Mouse (Mus musculus) retina, postnatal 1 day (tissue): ENCODE results near the gene Nbeal2.

Source experiments
- DNase-seq: peaks from one replicate; pipeline ENCODE4 v3.0.0-alpha.2; 2012

Gene Nbeal2

DNA sequence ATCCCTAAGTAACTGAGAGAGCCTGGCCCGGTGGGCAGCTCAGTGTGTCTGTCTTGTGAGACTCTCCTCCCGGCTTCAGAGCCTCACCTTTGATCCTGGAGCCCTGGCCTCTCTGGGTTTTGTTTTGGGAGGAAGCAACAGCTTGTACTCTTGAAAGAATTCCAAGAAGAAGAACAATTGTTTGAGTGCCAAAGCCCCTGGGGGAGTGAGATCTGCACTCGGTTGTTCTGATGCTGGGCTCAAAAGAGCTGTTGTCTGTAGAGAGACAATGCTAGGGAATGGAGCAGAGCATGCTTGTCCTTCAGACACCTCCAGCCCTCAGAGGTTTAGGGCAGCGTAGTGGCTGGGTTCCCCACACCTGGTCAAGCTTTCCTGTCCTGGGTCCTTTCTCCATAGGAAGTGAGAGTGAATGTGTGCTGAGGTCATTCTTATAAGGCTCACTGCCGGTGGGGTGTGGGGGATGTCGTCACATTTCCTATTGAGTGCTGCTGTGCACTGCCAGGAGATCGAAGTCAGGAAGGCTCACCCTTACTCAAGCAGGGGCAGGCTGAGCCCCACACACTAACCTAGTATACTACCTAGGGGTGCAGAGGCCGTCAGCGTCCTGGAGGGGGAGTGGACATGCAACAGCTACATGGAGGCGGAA, 19.3 kb upstream of the Nbeal2 start:
- DNase-seq = no peak

DNA sequence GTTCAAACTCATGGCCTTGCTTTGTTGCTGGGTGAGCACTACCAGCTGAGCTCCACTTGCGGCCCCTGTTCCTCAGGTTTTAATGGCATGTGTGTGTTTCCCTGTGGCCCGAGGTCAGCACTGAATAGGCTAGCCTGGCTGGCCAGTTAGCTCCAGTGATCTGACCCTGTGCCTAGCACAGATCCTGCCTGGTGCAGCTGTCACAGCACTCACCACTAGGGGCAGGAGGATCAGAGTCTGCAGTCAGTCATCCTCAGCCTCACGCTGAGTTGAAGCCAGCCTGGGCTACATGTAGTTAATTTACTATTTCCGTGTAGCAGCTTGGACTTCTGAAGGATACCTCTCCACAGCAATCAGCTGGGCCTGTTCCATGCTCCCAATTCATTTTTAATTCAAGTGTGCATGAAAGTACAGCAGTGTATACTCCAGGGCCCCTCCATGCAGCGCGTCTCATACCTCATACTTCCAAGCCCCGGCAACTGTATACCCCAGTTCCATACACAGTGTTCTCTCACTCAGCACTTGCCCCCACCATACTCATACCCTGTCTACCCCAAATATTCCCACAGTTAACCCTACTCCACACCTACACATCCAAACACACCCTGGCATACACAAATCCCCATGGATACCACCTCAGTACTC, 18.6 kb upstream of the Nbeal2 start:
- peak; percentile 49 for DNase-seq

DNA sequence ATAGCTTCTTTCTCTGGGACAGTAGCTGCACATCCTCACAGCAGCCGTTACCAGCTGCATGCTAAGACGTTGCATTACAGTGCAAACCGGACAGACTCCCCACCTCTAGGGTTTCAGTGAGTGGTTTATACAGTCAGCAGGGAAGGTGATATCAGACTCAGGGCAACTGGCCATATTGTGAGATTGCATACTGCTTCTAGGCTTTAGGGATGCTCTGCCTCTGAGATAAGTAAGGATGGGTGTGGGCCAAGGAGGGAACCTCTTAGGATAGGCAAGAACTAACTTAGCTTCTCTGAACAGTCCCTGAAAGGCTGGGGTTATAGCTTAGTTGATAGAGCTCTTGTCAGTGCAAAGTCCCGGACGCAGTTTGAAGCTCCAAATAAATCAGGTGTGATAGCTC, 15.8 kb upstream of the Nbeal2 start:
- DNase-seq = no peak

DNA sequence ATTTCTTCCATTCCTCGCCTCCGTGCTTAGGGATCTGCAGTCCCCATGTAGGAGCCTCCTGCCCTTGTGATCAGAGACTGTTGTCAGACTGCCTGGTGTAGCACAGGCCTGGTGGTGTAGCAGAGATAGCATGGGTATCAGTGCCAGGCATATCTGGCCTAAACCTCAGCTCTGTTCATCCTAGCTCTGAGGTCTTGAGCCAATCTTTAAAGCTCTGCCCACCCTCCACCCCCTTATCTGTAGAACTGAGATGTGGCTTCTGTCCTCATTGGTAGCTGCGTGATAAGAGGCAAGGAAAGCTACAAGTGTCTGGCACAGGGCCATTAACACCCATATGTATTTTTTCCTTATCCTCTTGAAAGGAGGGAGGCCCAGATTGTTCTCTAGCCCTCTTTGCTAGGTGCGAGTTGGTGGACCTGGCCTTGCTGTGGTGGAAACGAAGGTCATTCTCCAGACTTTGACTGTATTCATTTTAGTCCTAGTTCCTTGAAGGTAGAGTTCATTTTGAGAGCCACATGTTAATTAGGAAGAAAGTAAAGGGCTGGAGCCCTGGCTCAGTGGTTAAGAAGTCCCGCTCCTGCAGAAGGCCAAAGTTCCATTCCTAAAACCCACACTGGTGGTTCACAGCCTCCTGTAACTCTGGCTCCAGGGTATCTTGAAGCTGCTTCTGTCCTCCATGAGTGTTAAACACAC, 14.8 kb upstream of the Nbeal2 start:
- no peak for DNase-seq

DNA sequence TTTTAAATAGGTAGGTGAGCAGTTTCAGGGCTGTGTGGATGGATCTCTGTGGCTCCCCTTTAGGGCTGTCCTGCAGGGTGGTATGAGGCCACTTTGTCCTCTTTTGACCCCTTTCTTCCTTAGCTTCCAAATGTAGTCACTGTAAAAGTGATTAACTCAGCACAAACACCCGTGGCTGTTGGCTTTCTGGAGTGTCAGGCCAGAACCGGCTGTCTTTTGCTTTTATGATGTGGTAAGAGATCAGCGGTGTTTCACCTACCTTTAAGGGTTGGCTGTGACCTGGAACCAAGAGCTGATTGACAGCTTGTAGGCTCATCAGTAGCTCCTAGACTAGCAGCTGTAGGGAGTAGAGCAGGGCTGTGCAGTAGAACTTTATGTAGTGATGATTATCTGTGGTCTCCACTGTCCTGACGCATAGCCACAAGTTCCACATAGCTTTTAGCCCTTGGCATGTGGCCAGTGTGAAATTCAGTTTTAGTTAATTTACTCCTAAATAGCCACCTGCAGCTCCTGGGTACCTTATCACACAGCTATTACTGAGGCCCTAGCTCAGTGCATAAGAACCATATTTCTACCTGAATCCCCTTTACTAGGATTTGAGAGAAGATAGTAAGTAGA, 13.4 kb upstream of the Nbeal2 start:
- DNase-seq = no peak

DNA sequence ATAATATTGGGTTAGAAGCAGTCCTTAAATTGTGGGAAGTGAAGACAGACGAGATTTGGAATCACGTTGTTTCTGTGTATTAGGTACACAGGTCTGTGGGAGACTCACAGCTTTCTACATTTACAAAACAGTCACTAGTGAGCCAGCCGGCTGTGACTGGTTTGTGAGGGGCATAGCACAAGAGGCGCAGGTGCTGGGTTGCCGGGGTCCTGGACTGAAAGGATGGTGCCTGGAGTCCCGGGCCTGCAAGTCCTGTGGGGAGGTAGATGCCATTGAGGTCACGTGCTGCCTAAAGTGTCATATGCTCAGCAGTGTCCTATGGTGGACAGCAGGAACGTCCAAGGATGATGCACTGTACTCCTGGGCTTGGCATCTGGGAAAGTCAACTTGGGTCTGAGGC, 12.4 kb upstream of the Nbeal2 start:
- DNase-seq = no peak

DNA sequence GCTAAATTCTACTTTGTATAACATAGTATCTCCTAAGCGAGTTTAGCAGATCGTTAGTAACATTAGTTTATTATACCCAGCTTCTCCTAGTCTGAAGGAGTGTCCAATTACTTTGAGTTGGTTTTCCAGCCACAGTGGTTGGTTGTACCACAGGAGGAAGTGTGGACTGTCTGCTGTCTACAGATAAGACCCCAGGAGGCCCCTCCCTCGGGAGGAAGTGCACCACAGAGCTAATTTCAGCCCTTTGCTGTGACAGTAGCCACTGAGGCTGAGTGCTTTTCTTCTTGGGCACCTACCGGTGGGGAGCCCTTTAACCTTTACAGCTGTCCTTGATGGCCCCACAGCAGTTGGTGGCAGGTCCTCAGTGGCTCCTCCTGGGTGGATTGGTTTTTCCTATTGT, 12.0 kb upstream of the Nbeal2 start:
- DNase-seq = no peak

DNA sequence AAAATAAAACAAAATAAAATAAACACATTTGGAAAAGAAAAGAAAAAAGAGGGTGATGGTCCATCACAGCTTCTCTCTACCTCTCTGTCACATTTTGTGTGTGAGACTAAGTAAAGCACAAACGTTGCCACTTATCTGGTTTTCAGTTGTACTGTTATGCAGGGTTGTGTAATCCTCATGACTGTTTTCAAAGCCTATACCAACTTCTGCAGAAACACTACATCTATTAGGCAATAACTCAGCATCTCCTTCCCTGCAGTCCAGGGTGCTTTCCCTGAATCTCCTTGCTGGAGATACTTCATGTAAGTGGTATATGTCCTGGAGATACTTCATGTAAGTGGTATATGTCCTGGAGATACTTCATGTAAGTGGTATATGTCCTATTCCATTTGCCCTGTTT, 8.9 kb upstream of the Nbeal2 start:
- no peak for DNase-seq

DNA sequence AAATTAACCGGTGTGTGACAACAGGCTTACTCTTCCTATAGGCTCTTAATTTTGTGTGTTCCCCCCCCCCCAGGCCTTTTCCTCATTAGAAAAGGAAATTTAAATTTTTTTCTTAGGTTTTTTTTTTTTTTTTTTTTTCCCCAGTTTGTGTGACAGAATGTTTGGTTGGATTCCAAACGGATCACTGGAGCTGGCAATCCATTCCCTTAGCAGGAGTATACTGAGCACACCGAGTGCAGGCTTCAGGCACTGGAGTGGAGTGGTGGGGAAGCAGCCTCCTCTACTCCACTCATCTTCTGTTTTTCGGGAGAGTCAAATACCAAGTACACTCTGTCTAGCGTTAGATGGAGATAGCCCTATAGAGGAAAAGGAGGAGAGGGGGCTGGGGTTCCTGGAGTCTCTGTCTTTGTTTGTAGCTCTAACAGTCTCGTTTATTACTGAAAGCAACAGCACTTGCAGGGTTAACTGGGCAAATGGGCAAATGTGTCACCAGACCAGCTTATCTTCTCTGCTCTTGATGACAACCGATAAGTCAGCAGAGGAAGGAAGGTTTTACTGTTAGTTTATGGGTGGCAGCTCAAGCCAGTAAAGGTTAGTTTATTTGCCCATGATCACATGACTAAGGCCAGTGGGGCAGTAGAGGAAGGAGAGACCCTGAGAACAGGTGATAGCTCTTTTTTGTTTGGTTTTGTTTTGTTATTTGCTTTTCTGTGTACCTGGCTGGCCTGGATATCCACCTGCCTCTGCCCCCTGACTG, 7.1 kb upstream of the Nbeal2 start:
- no peak for DNase-seq

DNA sequence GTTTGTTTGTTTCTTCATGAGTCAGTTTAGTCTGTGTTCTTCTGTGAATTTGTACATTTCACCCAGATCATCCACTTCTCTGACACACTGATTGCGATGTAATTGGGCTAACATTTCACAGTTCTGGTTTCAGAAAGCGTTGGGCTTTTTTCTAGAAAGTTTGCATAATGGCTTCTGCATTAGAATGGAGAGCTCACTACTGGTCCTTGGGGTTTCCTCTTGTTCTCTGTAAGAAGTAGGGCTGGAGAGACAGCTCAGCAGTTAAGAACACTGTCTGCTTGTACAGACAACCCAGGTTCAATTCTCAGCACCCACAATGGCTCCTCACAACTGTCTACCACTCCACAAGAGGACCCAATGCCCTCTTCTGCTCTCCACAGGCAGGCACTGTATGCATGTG, 6.2 kb upstream of the Nbeal2 start:
- DNase-seq = no peak

DNA sequence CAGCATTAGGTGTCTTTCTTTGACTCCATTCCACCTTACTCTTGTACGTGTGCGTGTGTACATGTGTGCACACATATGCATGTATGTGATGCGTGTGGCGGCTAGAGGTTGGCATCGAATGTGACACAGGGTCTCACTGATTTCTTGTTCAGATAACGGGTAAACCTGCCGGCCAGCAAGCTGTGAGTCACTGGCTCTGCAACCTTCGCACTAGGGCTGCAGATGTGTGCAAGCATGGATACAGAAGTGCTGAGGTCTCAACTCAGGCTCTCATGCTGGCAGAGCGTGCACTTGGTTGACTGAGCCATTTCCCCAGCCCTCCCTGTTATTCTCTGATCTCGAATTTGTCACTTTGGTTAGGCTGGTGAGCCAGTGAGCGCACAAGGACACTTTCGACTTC, 5.6 kb upstream of the Nbeal2 start:
- no peak for DNase-seq

DNA sequence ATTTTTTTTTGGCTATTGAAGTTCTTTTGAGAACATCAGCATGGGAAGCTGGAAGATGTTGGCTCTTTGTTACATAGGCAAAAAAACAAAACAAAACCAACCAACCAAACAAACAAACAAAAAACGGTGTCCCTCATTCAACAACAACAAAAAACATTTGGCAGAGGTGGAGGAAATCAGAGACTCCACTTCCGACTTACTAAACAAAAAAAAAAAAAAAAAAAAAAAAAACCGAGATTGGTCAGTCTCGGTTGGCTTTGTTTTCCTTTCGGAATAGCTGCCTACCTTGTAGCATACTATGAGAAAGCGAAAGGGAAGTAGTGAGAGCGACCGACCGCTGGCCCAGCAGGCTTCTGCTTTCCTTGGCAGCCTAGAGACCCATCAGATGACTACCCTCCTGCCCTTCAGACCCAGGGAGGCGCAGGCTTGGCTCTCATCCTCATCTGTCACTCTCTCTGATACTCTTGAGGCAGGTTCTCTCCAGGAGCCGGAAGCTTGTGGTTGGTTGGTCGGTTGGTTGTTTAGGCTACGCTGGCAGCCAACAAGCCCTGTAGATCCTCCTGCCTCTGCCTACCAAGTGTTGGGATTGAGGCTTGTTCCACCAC, 3.6 kb upstream of the Nbeal2 start:
- no peak for DNase-seq

DNA sequence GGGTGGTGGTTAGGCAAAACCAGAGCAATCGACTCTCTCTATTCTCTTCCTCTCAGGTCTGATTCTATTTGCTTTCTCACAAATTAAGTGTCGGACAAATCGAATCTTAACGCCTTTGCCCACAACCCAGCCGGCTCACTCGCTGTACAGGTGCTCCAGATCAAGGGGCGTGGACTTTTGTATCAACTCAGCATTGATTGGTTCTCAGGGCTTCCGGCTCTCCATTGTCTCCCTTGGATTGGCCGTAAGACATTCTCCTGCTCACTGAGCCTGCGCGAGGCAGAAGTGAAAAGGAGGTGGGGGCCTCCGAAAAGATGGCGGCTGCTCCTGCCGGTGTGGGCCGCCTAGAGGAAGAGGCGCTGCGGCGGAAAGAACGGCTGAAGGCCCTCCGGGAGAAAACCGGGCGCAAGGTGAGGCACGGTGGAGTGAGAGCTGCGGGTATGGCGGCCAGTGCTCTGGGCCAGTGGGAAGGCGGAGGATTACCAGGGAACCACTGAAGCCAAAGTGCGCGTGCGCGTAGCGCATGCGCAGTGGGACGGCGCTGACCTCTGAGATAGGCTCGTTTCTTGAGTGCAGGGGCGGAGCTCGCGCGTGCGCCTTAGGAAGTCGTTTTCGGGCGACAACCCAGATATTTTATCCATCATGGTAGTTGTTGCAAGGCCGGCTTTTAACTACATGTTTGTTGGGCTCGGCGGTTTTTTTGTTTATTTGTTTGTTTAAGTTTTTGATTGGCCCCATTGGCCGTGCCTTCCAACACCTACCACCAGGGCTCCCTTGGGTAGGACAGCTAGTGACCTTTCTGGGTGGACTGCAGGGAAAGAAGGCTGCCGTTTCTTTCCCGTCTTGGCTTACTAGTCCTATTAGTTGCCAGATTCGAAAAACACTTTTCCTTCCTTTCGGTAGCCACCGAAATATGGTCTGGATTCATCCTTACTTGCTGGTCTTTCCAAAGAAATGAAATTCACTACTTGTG, 2.6 kb upstream of the Nbeal2 start, which contains the start of gene Ccdc12:
Gene Ccdc12, plus strand, starts transcription at position 255 of the 973 bp plus-strand sequence.
- peak; percentile 99 for DNase-seq

DNA sequence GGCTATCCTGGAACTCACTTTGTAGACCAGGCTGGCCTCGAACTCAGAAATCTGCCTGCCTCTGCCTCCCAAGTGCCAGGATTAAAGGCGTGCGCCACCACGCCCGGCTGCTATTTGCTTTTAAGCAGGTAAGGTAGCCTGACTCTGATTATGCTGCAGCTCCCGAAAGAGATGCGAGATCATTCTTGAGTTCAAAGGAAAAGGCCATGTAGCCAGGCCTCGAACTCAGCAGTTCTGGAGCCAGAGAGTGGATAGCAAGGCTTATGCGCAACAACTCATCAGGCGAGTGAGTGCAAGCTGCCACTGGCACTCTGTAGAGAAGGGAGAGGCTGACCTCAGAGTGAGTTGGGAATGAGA, 1.7 kb upstream of the Nbeal2 start:
- DNase-seq = no peak

DNA sequence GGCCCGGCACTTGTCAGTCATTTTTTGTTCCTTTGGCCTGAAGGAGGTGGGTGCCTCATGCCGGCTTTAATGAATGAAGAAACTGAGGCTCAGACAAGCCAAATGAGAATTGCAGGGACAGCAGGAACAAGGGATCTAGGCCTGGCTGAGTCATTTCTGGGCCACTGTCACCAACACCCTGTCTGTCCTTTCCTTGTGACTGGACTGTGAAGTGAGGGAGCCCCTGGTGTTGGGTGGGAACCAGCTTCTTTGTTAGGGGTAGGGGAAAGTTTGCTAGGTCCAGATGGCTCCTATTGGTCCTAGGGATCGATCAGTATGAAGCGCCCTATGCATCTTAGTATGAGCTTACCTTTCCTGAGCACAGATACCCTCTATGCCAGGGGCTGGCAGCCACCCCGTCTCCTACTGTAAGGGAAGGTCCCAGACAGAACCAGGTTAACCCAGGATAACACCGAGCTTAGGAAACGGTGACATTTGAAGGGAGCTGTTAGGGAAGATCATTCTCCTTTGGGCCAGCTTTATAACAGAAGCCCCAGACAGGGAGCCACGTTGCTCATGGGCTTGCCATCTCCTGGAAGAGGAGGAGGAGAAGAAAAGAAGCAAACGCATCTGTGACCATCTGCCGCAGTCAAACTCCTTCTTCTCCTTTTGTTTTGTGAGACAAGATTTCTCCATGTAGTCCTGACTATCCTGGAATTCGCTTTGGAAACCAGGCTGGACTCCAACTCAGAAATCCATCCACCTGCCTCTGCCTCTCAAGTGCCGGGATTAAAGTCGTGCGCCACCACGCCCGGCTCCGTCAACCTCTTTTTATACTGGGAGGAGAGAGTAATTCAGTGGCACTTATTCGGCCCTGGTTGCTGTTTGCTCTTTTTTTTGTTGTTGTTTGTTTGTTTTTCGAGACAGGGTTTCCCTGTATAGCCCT, 1.0 kb upstream of the Nbeal2 start:
- no peak for DNase-seq

DNA sequence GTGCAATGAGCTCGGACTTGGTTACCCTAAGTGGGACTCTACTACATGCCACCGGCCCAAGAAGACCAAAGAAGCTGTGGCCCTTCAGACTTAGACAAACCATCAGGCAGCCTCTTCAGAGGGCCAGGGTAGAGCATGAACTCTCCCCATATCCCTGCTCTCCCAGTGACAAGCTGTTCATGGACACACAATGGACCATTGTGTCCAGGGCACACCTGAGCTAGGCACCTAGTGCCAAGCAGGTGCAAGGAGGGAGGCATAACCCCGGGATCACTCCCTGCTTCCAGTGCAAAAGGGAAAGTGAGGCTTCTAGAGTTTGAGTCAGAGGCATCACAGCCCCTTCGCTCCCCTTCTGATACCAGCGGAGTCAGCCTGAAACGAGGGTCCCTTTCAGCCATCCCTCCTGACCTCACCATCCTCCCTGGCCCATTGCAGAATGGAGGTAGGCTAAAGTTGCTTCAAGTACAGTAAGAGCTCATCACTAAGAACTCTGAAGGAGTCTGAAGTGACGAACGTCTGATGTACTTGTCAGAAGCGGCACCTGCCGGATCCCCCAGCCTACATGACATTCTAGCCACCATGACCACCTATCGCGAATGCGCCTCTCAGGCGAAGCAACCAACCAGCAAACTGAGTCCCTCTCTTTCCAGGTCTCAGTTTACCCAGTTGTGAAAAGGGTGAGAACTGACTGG, 852 bp downstream of the Nbeal2 start:
- DNase-seq = no peak

DNA sequence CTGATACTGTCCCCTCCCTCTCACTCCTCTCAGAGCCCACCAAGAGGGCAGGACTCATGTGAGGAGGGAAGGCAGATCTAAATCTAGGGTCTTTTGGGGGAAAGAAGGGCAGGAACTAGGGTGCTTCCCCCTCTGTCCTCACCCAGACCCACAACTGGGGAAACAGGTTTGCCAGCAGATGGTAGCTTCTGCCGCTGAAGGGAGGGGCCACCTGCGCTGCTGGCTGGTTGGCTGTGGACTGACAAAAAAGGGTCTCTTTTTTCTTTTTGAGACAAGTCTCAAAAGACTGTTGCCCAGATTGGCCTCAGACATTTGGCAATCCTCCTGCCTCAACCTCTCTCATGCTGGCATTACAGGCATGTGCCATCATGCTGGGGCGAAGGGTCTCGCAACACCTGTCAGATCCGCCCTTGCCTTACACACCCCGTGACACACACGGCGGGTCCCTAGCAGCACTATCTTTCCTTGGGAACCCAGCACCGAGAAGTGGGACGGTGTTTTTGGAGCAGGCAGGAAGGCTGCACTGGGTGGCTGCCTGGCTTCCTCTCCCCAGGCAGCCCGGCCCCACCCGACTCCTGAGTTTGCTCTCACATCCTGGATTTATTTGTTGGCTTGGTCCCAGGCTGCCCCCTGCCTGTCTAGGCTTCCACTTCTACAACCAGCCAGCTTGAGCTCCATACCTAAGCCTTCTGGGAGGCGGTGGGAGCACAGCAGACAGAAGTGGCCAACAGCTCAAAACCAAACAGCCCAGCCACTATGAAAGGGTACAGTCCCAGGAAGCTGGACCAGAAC, 1.8 kb downstream of the Nbeal2 start:
- no peak for DNase-seq

DNA sequence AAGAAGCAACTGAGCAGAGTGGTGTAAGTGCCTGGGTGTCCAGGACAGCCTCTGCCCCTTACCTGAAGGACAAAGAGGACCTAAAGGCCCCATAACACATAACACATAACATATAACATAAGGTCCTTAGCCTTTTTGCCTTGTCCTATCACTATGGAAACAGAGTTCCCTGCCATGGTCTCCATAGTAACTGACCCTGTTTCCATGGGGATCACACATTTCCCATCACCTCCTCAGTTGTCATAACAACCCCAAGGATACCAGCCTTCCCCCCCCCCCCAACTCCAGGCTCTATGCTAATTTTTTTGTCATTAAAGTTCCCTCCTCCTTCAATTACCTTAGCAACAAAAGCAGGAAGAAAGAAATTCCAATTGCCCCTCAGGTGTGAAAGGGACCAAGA, 4.2 kb downstream of the Nbeal2 start:
- DNase-seq = no peak

DNA sequence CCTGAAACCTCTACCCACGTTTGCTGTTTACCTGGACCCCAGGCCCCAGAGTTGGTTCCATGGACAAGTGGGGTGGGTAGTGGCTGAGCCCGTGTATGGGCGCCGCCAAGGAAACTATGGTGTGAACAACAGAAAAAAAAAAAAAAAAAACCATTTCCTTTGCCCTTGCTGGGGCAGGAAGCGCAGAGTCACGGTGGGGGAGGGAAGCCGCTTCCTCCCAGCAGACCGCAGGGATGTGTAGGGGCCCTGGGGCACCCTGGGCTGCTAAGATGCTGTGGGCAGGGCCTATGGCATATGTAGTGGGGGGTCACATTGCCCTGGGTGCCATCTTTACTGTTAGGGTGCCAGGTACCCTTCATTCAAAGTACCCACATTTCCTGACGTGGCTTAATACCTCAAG, 8.7 kb downstream of the Nbeal2 start:
- no peak for DNase-seq
